Mouse (Mus musculus) cerebellum, adult 18-20 months (tissue): ENCODE results near the gene Rilp.

Experiments
- DNase-seq, 2 experiments: peaks; one replicate each; pipeline ENCODE4 v3.0.0; 2021

Rilp gene

GRCm38 (mm10) chr11:75494296-75495049, 15.4 kb upstream of the Rilp start:
- no peak for DNase-seq

GRCm38 (mm10) chr11:75498126-75498525, 11.8 kb upstream of the Rilp start:
- DNase-seq: no peak

GRCm38 (mm10) chr11:75508162-75508561, 1.7 kb upstream of the Rilp start:
- DNase-seq: no peak

GRCm38 (mm10) chr11:75508904-75509303, 990 bp upstream of the Rilp start:
- DNase-seq: no peak

- DNase-seq: peak; percentile 93 to 95
Observed at GRCm38 (mm10) chr11:75510627-75510993, 716 bp downstream of the Rilp start.

- peak; percentile 49 to 59 for DNase-seq
Observed at GRCm38 (mm10) chr11:75511213-75511612, 1.3 kb downstream of the Rilp start.

- DNase-seq: no peak
Observed at GRCm38 (mm10) chr11:75512301-75513018, 2.6 kb downstream of the Rilp start.

- no peak for DNase-seq
Observed at GRCm38 (mm10) chr11:75513336-75513735, 3.4 kb downstream of the Rilp start, which contains the start of gene Scarf1. TSS of gene Scarf1 (plus strand) at chr11:75513540.

GRCm38 (mm10) chr11:75515186-75515585, 5.3 kb downstream of the Rilp start:
- no peak for DNase-seq

- no peak for DNase-seq
Observed at GRCm38 (mm10) chr11:75519834-75520633, 10.1 kb downstream of the Rilp start.

GRCm38 (mm10) chr11:75521609-75522008, 11.7 kb downstream of the Rilp start:
- DNase-seq: no peak

- no peak for DNase-seq
Observed at GRCm38 (mm10) chr11:75522793-75523192, 12.9 kb downstream of the Rilp start.

- peak; percentile 79 to 82 for DNase-seq
Observed at GRCm38 (mm10) chr11:75525531-75526125, 15.7 kb downstream of the Rilp start.

GRCm38 (mm10) chr11:75526943-75527342, 17.0 kb downstream of the Rilp start:
- DNase-seq: no peak

- DNase-seq: no peak
Observed at GRCm38 (mm10) chr11:75529771-75530170, 19.9 kb downstream of the Rilp start.

GRCm38 (mm10) chr11:75530325-75530724, 20.4 kb downstream of the Rilp start:
- DNase-seq: peak; percentile 99

- DNase-seq: peak in 1 of 2 experiments; percentile 45
Observed at GRCm38 (mm10) chr11:75530845-75531373, 21.0 kb downstream of the Rilp start.

GRCm38 (mm10) chr11:75531469-75532242, 21.8 kb downstream of the Rilp start, which contains the start of gene Slc43a2:
TSS of gene Slc43a2 (plus strand) at chr11:75531694.
- peak; percentile 96 to 98 for DNase-seq

- peak; percentile 54 to 71 for DNase-seq
Observed at GRCm38 (mm10) chr11:75532340-75533277, 22.7 kb downstream of the Rilp start.

GRCm38 (mm10) chr11:75533314-75534015, 23.6 kb downstream of the Rilp start:
- DNase-seq: peak in 1 of 2 experiments; percentile 45
